Mouse (Mus musculus): ENCODE data around the gene Brpf3. TPM values are rescaled to one million over a fixed set of nuclear protein-coding genes. Genes with fewer than 3 reads are reported as not detected.
A peak's percentile ranks its signal among the peaks of the same experiment; 100 is the strongest.
"Not testable (repeated sequence)": the region's sequence is repeated elsewhere in the genome, so short reads cannot be mapped to it uniquely, and the experiment has no call there.

Gene Brpf3
- polyA plus RNA-seq, 1 experiment from 2014 or later = 14.4 TPM

GRCm38 (mm10) chr17:28801474-28802005 lies 650 bp downstream of the Brpf3 start:
- H3K27me3 ChIP-seq = no peaks in the 10 kb centered on the region
- H3K4me1 ChIP-seq = peaks cover 34% of the 10 kb centered on the region
- no peaks in the 10 kb centered on the region for H3K9me3 ChIP-seq (replicated peaks)
- H3K4me3 ChIP-seq (replicated peaks) = peak overlapping the region; percentile 82
- H3K27ac ChIP-seq = peak overlapping the region; percentile 97
- H3K9ac ChIP-seq = peak overlapping the region; percentile 98
- ATAC-seq (replicated peaks; ENCODE audit: low FRiP score) = peak; percentile 99
- H3K36me3 ChIP-seq = peaks cover 18% of the 10 kb centered on the region
- WGBS = 0% methylated on average over 40 of the region's 42 CpGs
- H3K4me2 ChIP-seq = peak overlapping the region; percentile 95

GRCm38 (mm10) chr17:28802006-28802481 lies 1.2 kb downstream of the Brpf3 start:
- peak overlapping the region; percentile 33 for H3K27ac ChIP-seq
- H3K9ac ChIP-seq = peak overlapping the region; percentile 64
- 1% methylated on average over 18 of the region's 18 CpGs for WGBS
- no peak; the same call in 1 of the 2 replicates for ATAC-seq (replicated peaks; ENCODE audit: low FRiP score)
- no peaks in the 10 kb centered on the region for H3K9me3 ChIP-seq (replicated peaks)
- no peaks in the 10 kb centered on the region for H3K27me3 ChIP-seq
- H3K4me1 ChIP-seq = peaks cover 34% of the 10 kb centered on the region
- peaks cover 23% of the 10 kb centered on the region for H3K36me3 ChIP-seq
- peak overlapping the region; percentile 78 for H3K4me2 ChIP-seq
- H3K4me3 ChIP-seq (replicated peaks) = peak overlapping the region; percentile 82

- peaks cover 35% of the 10 kb centered on the region for H3K36me3 ChIP-seq
- H3K4me1 ChIP-seq = peaks cover 34% of the 10 kb centered on the region
- 90% methylated on average over 1 of the region's 1 CpGs for WGBS
- H3K9ac ChIP-seq = no peak overlapping the region
- H3K27ac ChIP-seq = no peak overlapping the region
- H3K9me3 ChIP-seq (replicated peaks) = no peaks in the 10 kb centered on the region
- H3K4me3 ChIP-seq (replicated peaks) = no peak overlapping the region
- no peak overlapping the region for H3K4me2 ChIP-seq
- no peak for ATAC-seq (replicated peaks; ENCODE audit: low FRiP score)
- H3K27me3 ChIP-seq = no peaks in the 10 kb centered on the region
These were observed 2.4 kb downstream of the Brpf3 start for GRCm38 (mm10) chr17:28803316-28803715.

- Histone ChIP-seq H3K36me3 (peaks cover 51% of the 10 kb centered on the region), H3K9ac (no peak overlapping the region), H3K27ac (no peak overlapping the region), H3K4me1 (peaks cover 20% of the 10 kb centered on the region), H3K4me3 (replicated peaks) (no peak overlapping the region), H3K4me2 (no peak overlapping the region), H3K9me3 (replicated peaks) (no peaks in the 10 kb centered on the region), H3K27me3 (no peaks in the 10 kb centered on the region)
- 93% methylated on average over 6 of the region's 6 CpGs for WGBS
- no peak for ATAC-seq (replicated peaks; ENCODE audit: low FRiP score)
These were observed 4.1 kb downstream of the Brpf3 start for GRCm38 (mm10) chr17:28804973-28805372.

- peaks cover 68% of the 10 kb centered on the region for H3K36me3 ChIP-seq
- WGBS = 96% methylated on average over 19 of the region's 19 CpGs
- no peaks in the 10 kb centered on the region for H3K9me3 ChIP-seq (replicated peaks)
These were observed 5.9 kb downstream of the Brpf3 start for GRCm38 (mm10) chr17:28806770-28807169.

GRCm38 (mm10) chr17:28808714-28809113 lies 7.8 kb downstream of the Brpf3 start:
- Histone ChIP-seq H3K27ac (no peak overlapping the region), H3K36me3 (peaks cover 86% of the 10 kb centered on the region)
- WGBS = 95% methylated on average over 8 of the region's 8 CpGs

More at GRCm38 (mm10) chr17:28806770-28807169, 5.9 kb downstream of the Brpf3 start:
- H3K4me2 ChIP-seq = no peak overlapping the region
- no peak overlapping the region for H3K4me3 ChIP-seq (replicated peaks)
- H3K4me1 ChIP-seq = peaks cover 14% of the 10 kb centered on the region
- H3K9ac ChIP-seq = no peak overlapping the region
- ATAC-seq (replicated peaks; ENCODE audit: low FRiP score) = no peak
- no peaks in the 10 kb centered on the region for H3K27me3 ChIP-seq
- no peak overlapping the region for H3K27ac ChIP-seq

GRCm38 (mm10) chr17:28809175-28809831 lies 8.4 kb downstream of the Brpf3 start:
- Histone ChIP-seq H3K27ac (no peak overlapping the region), H3K4me3 (replicated peaks) (no peak overlapping the region), H3K4me2 (no peak overlapping the region), H3K4me1 (no peaks in the 10 kb centered on the region), H3K9ac (no peak overlapping the region), H3K27me3 (no peaks in the 10 kb centered on the region), H3K9me3 (replicated peaks) (no peaks in the 10 kb centered on the region), H3K36me3 (peaks cover 92% of the 10 kb centered on the region)
- WGBS = 96% methylated on average over 10 of the region's 10 CpGs
- ATAC-seq (replicated peaks; ENCODE audit: low FRiP score) = 0 out of 2 replicates have a peak, but pooled peaks have one; percentile 33

More at GRCm38 (mm10) chr17:28808714-28809113, 7.8 kb downstream of the Brpf3 start:
- Histone ChIP-seq H3K4me3 (replicated peaks) (no peak overlapping the region), H3K4me1 (no peaks in the 10 kb centered on the region), H3K9me3 (replicated peaks) (no peaks in the 10 kb centered on the region), H3K4me2 (no peak overlapping the region), H3K9ac (no peak overlapping the region), H3K27me3 (no peaks in the 10 kb centered on the region)
- no peak for ATAC-seq (replicated peaks; ENCODE audit: low FRiP score)

GRCm38 (mm10) chr17:28812345-28812744 lies 11.5 kb downstream of the Brpf3 start:
- no peaks in the 10 kb centered on the region for H3K9me3 ChIP-seq (replicated peaks)
- WGBS = 92% methylated on average over 10 of the region's 10 CpGs
- H3K27me3 ChIP-seq = no peaks in the 10 kb centered on the region
- H3K36me3 ChIP-seq = peaks cover 95% of the 10 kb centered on the region
- no peak overlapping the region for H3K9ac ChIP-seq
- no peaks in the 10 kb centered on the region for H3K4me1 ChIP-seq
- H3K4me3 ChIP-seq (replicated peaks) = no peak overlapping the region
- no peak overlapping the region for H3K27ac ChIP-seq
- no peak for ATAC-seq (replicated peaks; ENCODE audit: low FRiP score)
- no peak overlapping the region for H3K4me2 ChIP-seq

GRCm38 (mm10) chr17:28814529-28815097 lies 13.7 kb downstream of the Brpf3 start:
- 0 out of 2 replicates have a peak, but pooled peaks have one; percentile 46 for ATAC-seq (replicated peaks; ENCODE audit: low FRiP score)
- 86% methylated on average over 18 of the region's 18 CpGs for WGBS
- no peak overlapping the region for H3K4me2 ChIP-seq
- H3K27me3 ChIP-seq = no peaks in the 10 kb centered on the region
- H3K27ac ChIP-seq = no peak overlapping the region; the same call in 1 of the 2 replicates
- H3K36me3 ChIP-seq = peaks cover 96% of the 10 kb centered on the region
- no peaks in the 10 kb centered on the region for H3K9me3 ChIP-seq (replicated peaks)
- no peaks in the 10 kb centered on the region for H3K4me1 ChIP-seq
- H3K4me3 ChIP-seq (replicated peaks) = no peak overlapping the region
- H3K9ac ChIP-seq = no peak overlapping the region

- peaks cover 96% of the 10 kb centered on the region for H3K36me3 ChIP-seq
These were observed 14.6 kb downstream of the Brpf3 start for GRCm38 (mm10) chr17:28815384-28816004.

GRCm38 (mm10) chr17:28816326-28816725 lies 15.4 kb downstream of the Brpf3 start:
- H3K4me3 ChIP-seq (replicated peaks); H3K9ac ChIP-seq; H3K27ac ChIP-seq; ATAC-seq (replicated peaks; ENCODE audit: low FRiP score); H3K27me3 ChIP-seq; H3K4me2 ChIP-seq; H3K4me1 ChIP-seq; H3K9me3 ChIP-seq (replicated peaks): not testable (repeated sequence)
- 89% methylated on average over 10 of the region's 10 CpGs for WGBS
- peaks cover 96% of the 10 kb centered on the region for H3K36me3 ChIP-seq

More at GRCm38 (mm10) chr17:28815384-28816004, 14.6 kb downstream of the Brpf3 start:
- no peaks in the 10 kb centered on the region for H3K4me1 ChIP-seq
- no peak overlapping the region for H3K4me3 ChIP-seq (replicated peaks)
- no peak overlapping the region for H3K27ac ChIP-seq
- no peaks in the 10 kb centered on the region for H3K9me3 ChIP-seq (replicated peaks)
- WGBS = 55% methylated on average over 10 of the region's 10 CpGs
- ATAC-seq (replicated peaks; ENCODE audit: low FRiP score) = no peak
- H3K9ac ChIP-seq = no peak overlapping the region
- no peaks in the 10 kb centered on the region for H3K27me3 ChIP-seq
- H3K4me2 ChIP-seq = no peak overlapping the region
